Mouse (Mus musculus) limb, embryonic 12.5 days (tissue): Measurements from ENCODE around the gene Lonp2. TPM values are rescaled to one million over a fixed set of nuclear protein-coding genes. Genes with fewer than 3 reads are reported as not detected.

ENCODE experiments used
- ATAC-seq: fragments of 200-750 bp; cut with Nextera tagmentation; 2 replicates; pipeline ENCODE4 v1.8.0; 2017; ENCODE audit warnings: low read depth, moderate TSS enrichment; ENCODE audit not compliant: insufficient number of reproducible peaks, insufficient read depth, low FRiP score, low TSS enrichment
- H3K27ac ChIP-seq: fragments of 300-500 bp; sonication (generic); 2 replicates; pipeline ENCODE4 v1.5.1; 2016; ENCODE audit warnings: mild to moderate bottlenecking, moderate library complexity
- H3K27me3 ChIP-seq: fragments of 300-500 bp; sonication (generic); 2 replicates; pipeline ENCODE4 v1.6.1; 2016; ENCODE audit warnings: mild to moderate bottlenecking, moderate library complexity
- H3K36me3 ChIP-seq: fragments of 300-500 bp; sonication (generic); 2 replicates; pipeline ENCODE4 v1.6.1; 2016; ENCODE audit warnings: mild to moderate bottlenecking, moderate library complexity
- H3K4me1 ChIP-seq: fragments of 300-500 bp; sonication (generic); replicated peaks from 2 replicates; pipeline ENCODE4 v1.6.1; 2016
- H3K4me2 ChIP-seq: fragments of 300-500 bp; sonication (generic); 2 replicates; pipeline ENCODE4 v1.6.1; 2016; ENCODE audit warnings: mild to moderate bottlenecking, moderate library complexity
- H3K4me3 ChIP-seq: fragments of 300-500 bp; sonication (generic); replicated peaks from 2 replicates; pipeline ENCODE4 v1.5.1; 2016; ENCODE audit warnings: mild to moderate bottlenecking
- H3K9ac ChIP-seq: fragments of 300-500 bp; sonication (generic); replicated peaks from 2 replicates; pipeline ENCODE4 v1.6.1; 2016; ENCODE audit warnings: mild to moderate bottlenecking, moderate library complexity
- H3K9me3 ChIP-seq: fragments of 300-500 bp; sonication (generic); 2 replicates; pipeline ENCODE4 v1.6.1; 2016; ENCODE audit warnings: mild to moderate bottlenecking, moderate library complexity
- WGBS: fragments of 180-500 bp; shearing (Covaris S2); methylation state at CpG from one replicate; pipeline ENCODE4 v1.1.7; 2016; 5-methylcytosine and 5-hydroxymethylcytosine counted together
- polyA plus RNA-seq: library from polyadenylated mRNA; unstranded; fragments of >200 nt; fragmentation: Nextera tagmentation; extraction: Ambion mirVana; gene quantifications from 2 replicates; pipeline ENCODE4 v1.2.1, GENCODE M21; 2016

Gene Lonp2
- polyA plus RNA-seq, 1 experiment from 2014 or later, result 61.7 TPM

DNA sequence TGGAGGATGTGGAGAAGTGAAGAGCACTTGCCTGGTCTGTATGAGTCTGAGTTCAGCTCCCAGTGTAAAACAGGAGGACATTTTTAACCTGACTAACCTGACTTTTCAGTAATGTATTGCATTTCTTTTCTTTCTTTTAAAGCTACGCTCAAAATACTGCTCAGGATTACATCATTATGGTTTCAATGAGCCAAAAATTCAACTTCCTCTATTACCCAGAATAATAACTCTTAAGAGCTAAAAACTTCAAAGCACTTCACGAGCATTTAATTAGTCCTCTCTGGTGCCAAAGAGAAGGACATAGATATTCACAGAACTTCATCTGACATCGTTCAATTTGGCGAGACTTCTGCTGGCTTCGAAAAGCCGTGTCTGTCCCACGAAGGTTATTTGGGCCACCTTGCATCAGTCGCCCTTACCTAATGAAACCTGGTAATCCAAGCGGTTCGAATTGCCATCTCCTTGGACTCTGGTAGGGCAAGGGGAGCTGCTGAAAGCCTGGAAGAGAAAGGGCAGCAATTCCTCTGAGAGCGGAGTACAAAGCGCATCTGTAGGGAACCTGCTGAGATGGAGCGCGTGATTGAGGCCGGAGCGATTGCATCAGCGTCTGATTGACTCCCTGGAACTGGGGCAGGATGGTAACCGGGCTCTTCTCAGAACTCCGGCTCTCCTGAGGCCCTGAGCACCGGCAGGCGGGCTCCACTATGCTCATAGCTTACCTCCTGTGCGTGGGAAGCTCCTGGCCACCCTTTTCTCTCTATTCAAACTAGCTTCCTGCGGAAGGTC is 133.3 kb downstream of the Lonp2 start:
- H3K36me3 ChIP-seq, result no peaks in the 10 kb centered on the region
- 28% methylated on average over 23 of the region's 23 CpGs for WGBS
- ATAC-seq, result no peak

DNA sequence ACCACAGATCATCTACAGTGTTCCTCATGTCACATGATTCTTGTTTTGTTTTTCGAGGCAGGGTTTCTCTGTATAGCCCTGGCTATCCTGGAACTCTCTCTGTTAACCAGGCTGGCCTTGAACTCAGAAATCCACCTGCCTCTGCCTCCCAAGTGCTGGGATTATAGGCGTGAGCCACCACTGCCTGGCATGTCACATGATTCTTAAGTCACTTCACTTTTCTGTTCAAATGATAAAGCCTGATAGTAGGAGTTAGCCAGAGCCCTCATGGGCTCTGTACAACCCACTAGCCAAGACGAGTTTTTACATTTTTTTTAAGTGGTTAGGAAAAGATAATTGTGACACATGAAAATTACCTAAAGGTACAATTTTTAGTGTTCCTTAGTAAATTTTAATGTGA is 134.8 kb downstream of the Lonp2 start:
- Histone ChIP-seq H3K27me3 (peaks cover 3% of the 10 kb centered on the region), H3K4me2 (no peak overlapping the region), H3K4me1 (no peaks in the 10 kb centered on the region; the same call in 1 of the 2 replicates), H3K36me3 (no peaks in the 10 kb centered on the region), H3K9ac (no peak overlapping the region), H3K4me3 (no peak overlapping the region), H3K27ac (no peak overlapping the region), H3K9me3 (no peaks in the 10 kb centered on the region)
- ATAC-seq, result no peak
- WGBS, result 77% methylated on average over 3 of the region's 3 CpGs

More for the DNA sequence above, 133.3 kb downstream of the Lonp2 start:
- H3K9me3 ChIP-seq, result no peaks in the 10 kb centered on the region
- H3K27me3 ChIP-seq, result peaks cover 3% of the 10 kb centered on the region
- no peak overlapping the region for H3K9ac ChIP-seq
- peak overlapping the region; percentile 18; the same call in 1 of the 2 replicates for H3K4me2 ChIP-seq
- no peak overlapping the region for H3K27ac ChIP-seq
- no peaks in the 10 kb centered on the region; the same call in 1 of the 2 replicates for H3K4me1 ChIP-seq
- H3K4me3 ChIP-seq, result no peak overlapping the region

DNA sequence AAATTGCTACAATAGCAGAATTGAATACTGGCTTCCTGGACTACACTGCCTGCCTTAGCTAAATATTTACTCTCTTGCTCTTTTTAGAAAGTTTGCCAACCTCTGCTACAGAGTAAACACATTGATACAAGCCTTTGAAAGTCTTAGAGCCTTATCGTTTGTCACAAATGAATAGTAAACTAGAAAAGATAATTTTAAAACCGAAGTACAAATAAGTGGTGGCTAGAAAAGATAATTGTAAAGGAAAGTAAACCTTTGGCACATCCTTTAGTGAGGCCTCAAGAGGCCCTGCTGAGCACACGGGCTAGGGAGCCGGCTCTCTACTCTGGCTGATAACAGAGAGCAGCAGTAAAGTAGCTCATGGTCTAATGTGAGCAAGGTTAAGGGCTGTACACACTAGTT is 135.2 kb downstream of the Lonp2 start:
- no peaks in the 10 kb centered on the region for H3K9me3 ChIP-seq
- H3K4me3 ChIP-seq, result no peak overlapping the region
- no peak overlapping the region for H3K4me2 ChIP-seq
- peaks cover 3% of the 10 kb centered on the region for H3K27me3 ChIP-seq
- H3K27ac ChIP-seq, result no peak overlapping the region
- H3K36me3 ChIP-seq, result no peaks in the 10 kb centered on the region
- H3K4me1 ChIP-seq, result no peaks in the 10 kb centered on the region; the same call in 1 of the 2 replicates
- H3K9ac ChIP-seq, result no peak overlapping the region
- ATAC-seq, result no peak
- 82% methylated on average over 4 of the region's 4 CpGs for WGBS

DNA sequence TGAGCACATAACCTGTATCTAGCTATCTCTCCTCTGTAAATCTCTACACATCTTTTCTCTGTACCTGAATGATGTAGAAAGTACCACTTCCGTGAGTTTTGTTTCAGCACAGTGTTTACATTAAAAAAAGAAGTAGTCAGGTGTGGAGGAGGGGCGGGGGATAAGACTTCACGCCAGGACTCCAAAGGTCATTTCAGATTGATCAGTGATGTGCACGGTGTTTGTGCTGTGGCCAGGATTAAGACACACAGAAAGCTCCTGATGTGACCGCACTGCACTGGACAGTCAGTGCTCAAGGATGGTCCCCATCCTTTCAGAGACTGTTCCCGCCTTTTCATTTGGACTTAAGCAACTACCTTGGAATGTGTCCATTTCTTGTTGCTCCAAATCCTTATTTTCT is 136.9 kb downstream of the Lonp2 start:
- 85% methylated on average over 6 of the region's 6 CpGs for WGBS
- no peaks in the 10 kb centered on the region; the same call in 1 of the 2 replicates for H3K4me1 ChIP-seq
- H3K27me3 ChIP-seq, result peaks cover 3% of the 10 kb centered on the region
- no peaks in the 10 kb centered on the region for H3K36me3 ChIP-seq
- no peaks in the 10 kb centered on the region for H3K9me3 ChIP-seq
- no peak overlapping the region for H3K27ac ChIP-seq
- no peak for ATAC-seq
- no peak overlapping the region for H3K4me3 ChIP-seq
- H3K9ac ChIP-seq, result no peak overlapping the region
- no peak overlapping the region for H3K4me2 ChIP-seq

DNA sequence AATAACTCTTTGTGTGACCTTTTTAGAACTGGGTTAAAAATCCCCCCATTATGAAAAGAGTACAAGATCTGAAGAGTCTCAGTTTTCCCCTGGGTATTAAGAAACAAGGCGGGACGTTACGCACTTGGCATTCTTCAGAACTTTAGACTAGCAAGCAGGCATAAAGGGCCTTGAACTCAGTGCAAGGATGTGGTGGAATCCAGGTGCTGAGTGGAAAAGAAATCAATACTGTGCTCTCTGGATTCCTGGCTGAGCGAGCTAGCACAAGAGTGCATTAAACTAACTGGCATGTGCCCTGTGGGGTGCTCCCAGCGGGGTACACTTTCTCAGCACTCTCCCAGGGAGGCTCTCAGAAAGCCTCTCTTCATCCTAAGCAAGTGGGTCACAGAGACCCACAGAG is 139.0 kb downstream of the Lonp2 start:
- H3K9me3 ChIP-seq, result no peaks in the 10 kb centered on the region
- no peak overlapping the region for H3K9ac ChIP-seq
- ATAC-seq, result no peak
- no peak overlapping the region for H3K27ac ChIP-seq
- no peaks in the 10 kb centered on the region for H3K4me1 ChIP-seq
- no peaks in the 10 kb centered on the region for H3K36me3 ChIP-seq
- H3K4me3 ChIP-seq, result no peak overlapping the region
- H3K4me2 ChIP-seq, result no peak overlapping the region
- WGBS, result 69% methylated on average over 5 of the region's 5 CpGs
- no peaks in the 10 kb centered on the region; the same call in 1 of the 2 replicates for H3K27me3 ChIP-seq

DNA sequence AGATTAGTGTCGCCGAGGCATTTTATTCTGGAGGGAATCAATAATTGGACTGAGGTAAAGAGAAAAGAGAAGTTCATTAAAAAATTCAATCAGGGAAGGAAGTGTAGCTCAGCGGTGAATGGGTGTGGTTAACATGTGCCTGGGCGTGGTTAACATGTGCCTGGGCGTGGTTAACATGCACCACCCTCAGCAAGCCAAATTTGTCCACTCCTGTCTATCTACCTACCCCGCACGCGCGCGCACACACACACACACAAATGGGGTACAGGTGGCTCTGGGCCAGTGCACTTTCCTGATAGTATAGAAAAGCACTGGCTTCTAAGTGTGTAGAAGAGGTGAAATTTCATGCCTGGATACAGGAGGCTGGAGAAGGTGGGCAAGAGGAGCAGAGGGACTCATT is 141.3 kb downstream of the Lonp2 start:
- H3K4me3 ChIP-seq, result no peak overlapping the region

DNA sequence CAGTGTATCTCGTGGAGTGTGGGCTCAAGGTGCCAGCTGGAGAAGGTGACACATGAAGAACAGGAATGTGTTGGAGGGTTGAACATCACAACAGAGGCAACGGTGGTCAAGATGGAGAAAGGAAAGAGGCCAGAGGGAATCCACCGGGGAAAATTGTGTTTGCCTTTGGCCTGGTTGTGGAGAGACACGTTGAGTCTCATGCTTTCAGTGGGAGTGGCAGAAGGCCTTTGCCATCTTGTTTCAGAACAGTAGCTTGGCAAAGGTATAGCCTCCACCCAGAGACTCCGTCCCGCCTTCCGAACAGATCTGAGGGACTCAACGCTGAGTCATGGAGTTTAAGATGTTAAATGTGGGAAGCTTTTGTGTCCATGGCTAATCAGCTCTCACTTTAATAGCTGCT is 141.8 kb downstream of the Lonp2 start:
- Histone ChIP-seq H3K9ac (no peak overlapping the region), H3K4me2 (no peak overlapping the region), H3K9me3 (no peaks in the 10 kb centered on the region), H3K4me3 (no peak overlapping the region), H3K27ac (no peak overlapping the region), H3K36me3 (no peaks in the 10 kb centered on the region), H3K27me3 (no peaks in the 10 kb centered on the region; the same call in 1 of the 2 replicates), H3K4me1 (0 out of 2 replicates have a peak, but pooled peaks cover 5% of the 10 kb centered on the region)
- no peak for ATAC-seq
- WGBS, result 91% methylated on average over 8 of the region's 8 CpGs

More for the DNA sequence above, 141.3 kb downstream of the Lonp2 start:
- Histone ChIP-seq H3K9me3 (no peaks in the 10 kb centered on the region), H3K27me3 (no peaks in the 10 kb centered on the region; the same call in 1 of the 2 replicates), H3K4me2 (no peak overlapping the region), H3K27ac (no peak overlapping the region), H3K4me1 (0 out of 2 replicates have a peak, but pooled peaks cover 5% of the 10 kb centered on the region), H3K9ac (no peak overlapping the region), H3K36me3 (no peaks in the 10 kb centered on the region)
- ATAC-seq, result no peak
- WGBS, result 89% methylated on average over 10 of the region's 10 CpGs

DNA sequence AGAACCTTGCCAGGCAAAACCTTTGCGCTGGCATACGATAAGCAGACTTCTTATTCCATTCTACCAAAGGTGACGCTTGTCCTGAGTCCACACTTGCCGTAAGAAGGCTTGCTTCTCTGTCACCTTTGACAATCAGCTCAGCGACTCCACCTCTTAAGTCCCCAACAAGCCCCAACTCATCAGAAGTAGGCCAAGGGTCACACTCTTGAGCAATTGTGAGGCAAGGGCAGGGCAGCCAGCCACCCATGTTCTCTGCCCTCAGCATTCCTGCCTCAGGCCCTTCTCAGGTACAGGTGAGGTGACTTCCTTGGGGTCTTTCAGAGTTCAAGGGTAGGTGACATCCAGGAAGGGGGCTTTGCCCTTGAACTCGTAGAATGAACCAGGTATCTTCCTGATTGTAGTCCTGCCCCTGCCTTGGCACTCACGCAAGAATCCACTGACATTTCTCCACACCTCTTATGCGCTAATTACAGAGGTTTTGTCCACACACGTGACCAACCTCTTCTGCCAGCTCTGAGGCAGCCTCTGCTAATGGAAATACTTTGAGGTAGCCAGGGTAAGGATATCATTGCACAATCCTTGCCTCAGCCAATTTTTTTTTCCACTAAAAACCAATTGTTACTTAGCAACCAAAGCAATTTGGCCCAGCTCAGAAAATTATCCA is 142.8 kb downstream of the Lonp2 start:
- Histone ChIP-seq H3K4me2 (no peak overlapping the region), H3K27ac (no peak overlapping the region), H3K9ac (no peak overlapping the region), H3K9me3 (no peaks in the 10 kb centered on the region), H3K36me3 (no peaks in the 10 kb centered on the region), H3K4me3 (no peak overlapping the region), H3K4me1 (0 out of 2 replicates have a peak, but pooled peaks cover 5% of the 10 kb centered on the region), H3K27me3 (no peaks in the 10 kb centered on the region; the same call in 1 of the 2 replicates)
- ATAC-seq, result no peak
- WGBS, result 84% methylated on average over 9 of the region's 9 CpGs

DNA sequence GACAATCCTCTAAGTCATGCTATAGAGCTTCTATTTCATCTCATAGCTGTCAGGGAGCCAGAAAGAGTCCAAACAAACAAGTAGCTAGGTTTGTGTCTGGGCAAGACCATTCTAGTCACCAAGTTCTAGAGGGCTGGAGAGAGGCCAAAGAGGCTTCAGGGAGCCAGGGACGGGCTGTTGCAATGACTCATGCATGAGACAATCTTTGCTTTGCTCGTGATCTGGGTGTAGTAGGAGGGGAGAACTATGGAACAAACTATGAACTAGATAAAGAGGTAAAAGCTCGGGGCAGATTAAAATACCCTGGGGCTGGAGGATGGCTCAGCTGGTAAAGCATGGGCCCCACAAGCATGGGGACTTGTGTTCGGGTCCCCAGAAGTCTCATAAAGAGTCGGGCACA is 144.7 kb downstream of the Lonp2 start:
- Histone ChIP-seq H3K27me3 (peaks cover 7% of the 10 kb centered on the region), H3K4me1 (0 out of 2 replicates have a peak, but pooled peaks cover 5% of the 10 kb centered on the region), H3K9ac (no peak overlapping the region), H3K4me2 (no peak overlapping the region), H3K4me3 (no peak overlapping the region), H3K27ac (no peak overlapping the region), H3K9me3 (no peaks in the 10 kb centered on the region), H3K36me3 (no peaks in the 10 kb centered on the region)
- 74% methylated on average over 5 of the region's 5 CpGs for WGBS
- no peak for ATAC-seq

DNA sequence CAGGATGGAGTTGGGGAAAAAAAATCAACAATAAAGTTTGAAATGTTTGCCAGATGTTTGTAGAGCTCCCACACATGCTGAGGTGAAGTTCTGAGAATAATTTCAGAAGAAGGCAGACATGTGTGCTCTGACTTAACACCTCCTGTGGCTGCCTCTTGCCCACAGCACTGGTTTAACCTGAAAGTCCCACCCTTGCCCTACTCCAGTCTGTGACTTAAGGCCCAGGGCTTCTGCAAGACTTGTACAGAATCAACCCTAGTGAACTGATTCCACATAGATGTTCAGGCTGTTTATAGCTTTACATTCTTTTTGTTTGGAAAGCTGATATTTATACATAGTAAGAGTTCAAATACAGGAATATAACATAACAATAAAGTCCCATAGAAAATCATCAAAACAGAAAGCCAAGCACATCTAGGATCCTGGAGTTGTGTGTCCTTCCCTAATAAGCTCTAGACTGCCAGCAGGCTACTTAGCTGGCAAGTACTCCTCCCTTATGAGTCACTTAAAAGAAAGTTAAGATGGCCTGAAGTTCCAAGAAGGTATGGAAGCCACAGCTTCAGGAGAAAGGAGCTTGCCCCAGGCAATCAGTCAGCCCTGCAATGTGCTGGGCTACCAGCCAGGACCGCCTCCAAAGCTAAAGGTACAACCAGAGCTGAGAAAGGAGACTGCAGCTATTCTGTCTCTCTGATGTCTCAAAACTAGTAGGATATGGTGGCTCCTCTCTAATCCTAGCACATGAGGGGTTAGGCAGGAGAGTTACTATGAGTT is 146.3 kb downstream of the Lonp2 start:
- no peak overlapping the region for H3K4me3 ChIP-seq
- H3K27me3 ChIP-seq, result peaks cover 7% of the 10 kb centered on the region; the same call in 1 of the 2 replicates
- WGBS, result 71% methylated on average over 1 of the region's 1 CpGs
- H3K27ac ChIP-seq, result no peak overlapping the region
- H3K9me3 ChIP-seq, result no peaks in the 10 kb centered on the region
- 0 out of 2 replicates have a peak, but pooled peaks cover 5% of the 10 kb centered on the region for H3K4me1 ChIP-seq
- no peak overlapping the region for H3K9ac ChIP-seq
- no peaks in the 10 kb centered on the region for H3K36me3 ChIP-seq
- H3K4me2 ChIP-seq, result no peak overlapping the region
- ATAC-seq, result no peak
